Mouse (Mus musculus): ENCODE results near the gene Recql5.
A peak's percentile ranks its signal among the peaks of the same experiment; 100 is the strongest.

Gene Recql5

GRCm38 (mm10) chr11:115901338-115902161 lies 31.7 kb downstream of the Recql5 start:
- DNase-seq (ENCODE audit: low read depth, low spot score): no peak

GRCm38 (mm10) chr11:115900561-115901337 lies 32.5 kb downstream of the Recql5 start:
- DNase-seq (ENCODE audit: low read depth, low spot score): no peak

GRCm38 (mm10) chr11:115899486-115900266 lies 33.6 kb downstream of the Recql5 start, which contains the start of gene Smim5:
TSS of gene Smim5 (plus strand) at chr11:115899966.
- DNase-seq (ENCODE audit: low read depth, low spot score): peak; percentile 85

- peak; percentile 42 for DNase-seq (ENCODE audit: low read depth, low spot score)
Measured at GRCm38 (mm10) chr11:115898886-115899285, 34.4 kb downstream of the Recql5 start.

- DNase-seq (ENCODE audit: low read depth, low spot score): no peak
Measured at GRCm38 (mm10) chr11:115898446-115898845, 34.8 kb downstream of the Recql5 start.

GRCm38 (mm10) chr11:115894755-115895520 lies 38.3 kb downstream of the Recql5 start:
- peak; percentile 24 for DNase-seq (ENCODE audit: low read depth, low spot score)

GRCm38 (mm10) chr11:115893071-115893470 lies 40.2 kb downstream of the Recql5 start:
- no peak for DNase-seq (ENCODE audit: low read depth, low spot score)

- DNase-seq (ENCODE audit: low read depth, low spot score): no peak
Measured at GRCm38 (mm10) chr11:115892213-115892612, 41.1 kb downstream of the Recql5 start.

GRCm38 (mm10) chr11:115889159-115889558 lies 44.1 kb downstream of the Recql5 start:
- DNase-seq (ENCODE audit: low read depth, low spot score): no peak

GRCm38 (mm10) chr11:115888020-115888419 lies 45.3 kb downstream of the Recql5 start:
- DNase-seq (ENCODE audit: low read depth, low spot score): no peak

- no peak for DNase-seq (ENCODE audit: low read depth, low spot score)
Measured at GRCm38 (mm10) chr11:115886446-115886845, 46.8 kb downstream of the Recql5 start.

- no peak for DNase-seq (ENCODE audit: low read depth, low spot score)
Measured at GRCm38 (mm10) chr11:115885281-115885680, 48.0 kb downstream of the Recql5 start.

- no peak for DNase-seq (ENCODE audit: low read depth, low spot score)
Measured at GRCm38 (mm10) chr11:115884361-115884760, 48.9 kb downstream of the Recql5 start.

GRCm38 (mm10) chr11:115883251-115883650 lies 50.0 kb downstream of the Recql5 start:
- no peak for DNase-seq (ENCODE audit: low read depth, low spot score)

GRCm38 (mm10) chr11:115881002-115881401 lies 52.3 kb downstream of the Recql5 start:
- DNase-seq (ENCODE audit: low read depth, low spot score): peak; percentile 71

GRCm38 (mm10) chr11:115878071-115878470 lies 55.2 kb downstream of the Recql5 start:
- no peak for DNase-seq (ENCODE audit: low read depth, low spot score)

- no peak for DNase-seq (ENCODE audit: low read depth, low spot score)
Measured at GRCm38 (mm10) chr11:115877174-115877755, 56.0 kb downstream of the Recql5 start.

- DNase-seq (ENCODE audit: low read depth, low spot score): no peak
Measured at GRCm38 (mm10) chr11:115876438-115876837, 56.8 kb downstream of the Recql5 start.

- no peak for DNase-seq (ENCODE audit: low read depth, low spot score)
Measured at GRCm38 (mm10) chr11:115875935-115876334, 57.3 kb downstream of the Recql5 start.

GRCm38 (mm10) chr11:115872437-115872836 lies 60.8 kb downstream of the Recql5 start:
- no peak for DNase-seq (ENCODE audit: low read depth, low spot score)

GRCm38 (mm10) chr11:115869393-115869792 lies 63.9 kb downstream of the Recql5 start:
- peak; percentile 61 for DNase-seq (ENCODE audit: low read depth, low spot score)
